Mouse (Mus musculus) brain, embryonic 14.5 days (tissue): ENCODE data around the gene Pex26. TPM values are rescaled to one million over a fixed set of nuclear protein-coding genes. Genes with fewer than 3 reads are reported as not detected.

ENCODE experiments used
- DNase-seq: peaks from one replicate; pipeline ENCODE4 v3.0.0-alpha.2; 2011; ENCODE audit warnings: low read depth
- CTCF ChIP-seq: fragments of 200-500 bp; IDR thresholded peaks from 2 replicates; pipeline ENCODE4 v1.5.1; 2012; ENCODE audit warnings: inconsistent platforms, mild to moderate bottlenecking, moderate library complexity, borderline replicate concordance; ENCODE audit not compliant: insufficient read depth, insufficient read length; ENCODE audit errors: extremely low read depth
- POLR2A ChIP-seq: fragments of 200-500 bp; IDR thresholded peaks from 2 replicates; pipeline ENCODE4 v1.6.1; 2012; ENCODE audit warnings: mild to moderate bottlenecking, inconsistent platforms, borderline replicate concordance; ENCODE audit not compliant: poor library complexity, insufficient read depth, insufficient read length, severe bottlenecking; ENCODE audit errors: extremely low read depth
- polyA plus RNA-seq: library from polyadenylated mRNA; depleted of rRNA; stranded (reverse); fragments of >200 nt; gene quantifications from 2 replicates; pipeline ENCODE4 v1.2.3, GENCODE M21; 2012; rRNA removed

Gene Pex26
- polyA plus RNA-seq, 1 experiment: 23.3 TPM

DNA sequence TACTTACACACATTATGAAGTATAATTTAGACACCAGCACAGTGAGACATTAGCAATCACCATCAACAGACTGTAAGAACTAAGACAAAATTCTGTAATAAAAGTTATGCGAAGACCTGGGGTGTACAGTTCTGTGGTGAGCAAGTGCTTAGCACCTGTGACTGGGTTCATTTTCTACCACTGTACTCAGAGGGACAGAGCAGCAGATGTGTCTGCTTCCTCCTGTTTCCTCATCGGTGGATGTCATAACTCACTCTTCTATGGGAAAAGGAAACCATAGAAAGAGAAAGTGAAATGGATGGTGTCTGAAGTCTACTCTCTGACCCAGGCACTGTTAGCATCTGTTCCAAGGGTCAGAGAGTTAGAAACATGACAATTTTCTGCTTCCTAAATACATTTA is 43.3 kb downstream of the Pex26 start:
- no peak for TF ChIP-seq POLR2A
- no peak for TF ChIP-seq CTCF
- DNase-seq: no peak

DNA sequence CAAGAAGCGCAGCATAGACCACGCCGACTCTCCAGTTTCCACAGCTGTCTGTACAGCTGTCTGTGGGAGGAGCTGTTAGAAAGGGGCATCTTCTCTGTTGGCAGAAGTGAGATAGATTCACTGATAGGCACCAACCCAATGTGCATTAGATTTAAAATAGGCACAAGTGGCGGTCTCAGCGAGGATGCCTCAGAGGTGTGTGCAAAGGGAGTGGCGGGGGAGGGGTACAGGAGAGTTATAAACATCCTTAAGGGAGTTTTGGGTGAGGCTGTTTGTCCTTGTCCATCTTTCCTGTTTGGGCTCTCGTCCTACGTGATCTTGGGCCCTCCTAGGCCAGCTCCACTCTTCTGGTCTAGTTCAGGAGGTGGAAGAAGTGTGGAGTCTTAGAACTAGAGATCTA is 45.0 kb downstream of the Pex26 start:
- TF ChIP-seq POLR2A (no peak), CTCF (no peak)
- DNase-seq: no peak

DNA sequence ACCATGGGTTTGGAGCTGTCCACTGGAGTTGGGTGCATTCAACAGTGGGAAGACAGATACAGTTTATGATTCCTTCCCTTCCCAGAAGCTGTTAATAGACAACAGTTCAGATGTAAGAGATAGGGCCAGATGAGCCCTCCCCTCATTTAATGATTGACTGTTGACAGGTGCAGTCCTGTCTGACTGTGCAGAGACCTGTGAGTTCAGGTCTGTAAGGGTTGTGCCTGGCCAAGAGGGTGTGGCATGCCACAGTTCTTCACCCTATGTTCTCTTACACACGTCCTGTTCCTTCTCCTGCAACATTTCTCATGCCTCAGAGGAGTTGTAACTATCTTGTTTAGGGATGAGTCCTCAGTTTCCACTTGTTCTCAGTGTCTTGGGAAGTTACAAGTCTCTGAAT is 49.2 kb downstream of the Pex26 start:
- DNase-seq: no peak
- no peak for TF ChIP-seq CTCF
- TF ChIP-seq POLR2A: no peak

DNA sequence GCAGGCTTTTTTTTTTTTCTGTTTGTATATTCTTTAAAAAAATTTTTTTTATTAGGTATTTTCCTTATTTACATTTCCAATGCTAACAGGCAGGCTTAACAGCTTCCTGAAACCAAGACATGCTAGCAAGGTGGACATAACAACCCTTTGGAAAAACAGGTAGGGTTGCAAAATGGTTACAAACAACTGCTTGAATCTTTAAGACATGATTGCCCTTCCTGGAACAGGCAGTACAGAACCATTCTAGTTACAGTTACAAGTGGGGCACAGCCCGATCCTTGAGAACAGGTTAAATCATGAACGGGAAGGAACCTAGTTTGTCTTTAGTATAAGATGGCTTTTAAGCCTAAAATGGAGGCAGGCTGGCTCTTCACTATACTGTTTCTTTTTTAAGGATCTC is 52.9 kb downstream of the Pex26 start:
- DNase-seq: no peak
- TF ChIP-seq CTCF (no peak), POLR2A (no peak)

DNA sequence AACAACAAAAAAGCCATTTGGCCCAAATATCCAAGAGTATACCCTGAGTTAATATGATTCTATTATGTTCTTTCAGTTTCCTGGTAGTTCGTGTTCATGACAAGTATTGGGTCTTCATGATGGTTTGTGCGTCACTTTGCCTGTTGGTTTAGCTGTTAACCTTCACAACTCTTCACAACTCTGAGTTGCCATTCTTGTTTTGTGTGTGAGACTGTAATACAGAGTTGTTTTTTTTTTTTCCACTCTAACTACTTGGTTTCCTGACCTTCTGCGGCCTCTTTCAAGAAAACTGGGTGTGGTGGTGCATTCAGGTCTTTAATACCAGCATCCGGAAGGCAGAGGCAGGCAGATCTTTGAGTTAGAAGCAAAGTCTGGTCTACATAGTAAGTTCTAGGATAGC is 54.7 kb downstream of the Pex26 start:
- no peak for DNase-seq
- TF ChIP-seq CTCF: no peak
- TF ChIP-seq POLR2A: no peak

DNA sequence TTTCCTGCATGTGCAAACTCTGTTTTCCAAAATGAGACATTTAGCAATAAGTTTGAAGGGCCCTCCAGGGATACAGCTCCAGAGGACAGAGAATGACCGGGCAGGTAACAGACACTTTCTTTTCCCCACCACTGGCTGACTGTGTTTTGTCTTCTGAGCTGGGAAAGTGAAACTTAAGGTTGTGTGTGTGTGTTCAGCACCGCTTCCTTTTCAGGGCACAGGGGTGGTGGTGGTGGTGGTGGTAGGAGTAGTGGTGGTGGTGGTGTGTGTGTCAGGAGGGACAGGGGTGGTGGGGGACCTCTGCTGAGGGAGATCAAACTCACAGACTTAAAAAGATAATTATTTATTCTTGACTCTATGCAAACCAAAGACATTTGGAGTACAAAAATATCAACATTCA is 58.3 kb downstream of the Pex26 start:
- TF ChIP-seq POLR2A: no peak
- no peak for TF ChIP-seq CTCF
- no peak for DNase-seq

DNA sequence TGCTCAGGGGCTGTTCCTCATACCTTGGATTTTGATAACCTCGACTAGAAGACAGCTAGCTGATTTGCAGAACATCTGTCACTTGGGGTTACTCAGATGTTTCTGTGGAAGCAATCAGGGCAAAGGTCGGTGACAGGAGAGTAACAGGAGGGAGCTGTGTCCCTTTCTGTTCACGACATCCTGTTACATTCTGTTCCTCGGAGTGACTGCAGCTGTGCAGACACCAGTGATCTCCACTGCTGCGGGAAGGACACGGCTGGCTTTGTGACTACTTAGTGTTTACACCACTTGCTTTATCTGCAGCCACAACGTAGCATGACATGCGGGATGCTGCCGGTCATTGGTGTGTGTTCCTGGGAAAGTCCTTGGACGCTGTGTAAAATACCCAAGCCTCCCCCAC is 59.7 kb downstream of the Pex26 start:
- TF ChIP-seq POLR2A: no peak
- TF ChIP-seq CTCF: no peak
- no peak for DNase-seq

DNA sequence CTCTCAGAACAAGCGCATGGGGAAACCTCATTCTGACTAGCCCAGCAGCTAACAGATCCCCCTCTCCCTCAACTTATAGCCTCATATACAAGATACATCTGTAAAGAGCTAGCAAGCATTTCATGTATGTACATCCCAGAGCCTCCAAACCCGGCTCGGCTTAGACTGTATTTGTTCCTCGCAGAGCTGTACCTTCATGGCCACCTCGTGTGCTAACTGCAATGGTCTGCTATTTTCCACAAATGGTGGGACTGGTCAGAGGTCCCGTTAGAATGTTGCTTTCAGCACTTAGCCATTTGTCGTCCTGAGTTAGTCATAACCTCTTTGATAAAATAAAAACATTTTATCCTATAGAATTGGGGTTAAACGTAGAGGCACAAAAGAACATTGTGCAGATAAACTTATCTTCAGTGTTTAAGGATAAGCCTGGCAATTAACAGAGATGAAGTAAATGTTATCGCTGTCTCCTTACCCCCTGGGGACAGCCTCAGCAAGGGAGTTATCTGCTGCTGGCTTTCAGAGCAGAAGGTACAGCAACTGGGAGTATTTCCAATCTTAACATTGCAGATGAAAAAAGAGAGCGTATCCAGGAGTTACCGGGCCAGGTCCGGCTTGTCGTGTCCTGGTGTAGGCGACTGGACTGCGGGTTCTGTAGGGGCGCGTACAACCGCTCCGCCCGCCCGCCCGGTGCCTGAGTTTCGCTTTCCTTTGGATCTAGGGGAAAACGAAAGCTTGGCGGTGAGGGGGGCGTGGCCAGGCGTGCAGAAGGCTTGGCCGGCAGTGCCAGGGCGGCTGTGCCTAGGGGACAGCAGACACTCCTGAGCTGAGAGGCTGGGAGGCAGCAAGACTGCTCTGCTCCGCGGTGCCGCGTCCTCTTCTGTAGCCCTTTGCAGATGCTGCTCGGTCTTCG is 61.9 kb downstream of the Pex26 start, which contains the start of gene Usp18:
Gene Usp18 (plus strand): TSS at position 780 of the 910 bp plus-strand sequence.
- peak; percentile 92 for DNase-seq
- TF ChIP-seq POLR2A: peak; percentile 28; the same call in 1 of the 2 replicates
- no peak for TF ChIP-seq CTCF

DNA sequence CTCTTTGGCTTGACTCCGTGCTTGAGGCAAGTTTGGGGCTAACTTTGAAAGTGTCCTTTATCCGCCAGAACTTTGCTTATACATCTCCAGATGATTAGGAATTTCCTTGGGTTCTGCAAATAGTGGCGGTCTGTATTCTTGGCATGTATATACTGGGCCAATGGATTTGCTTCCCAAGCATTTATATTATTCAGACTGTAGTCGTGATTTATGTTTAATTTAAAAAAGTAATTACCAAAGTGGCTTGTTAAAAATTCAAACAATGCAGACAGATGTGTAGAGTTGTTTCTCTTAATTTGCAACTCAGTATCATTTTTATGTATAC is 62.5 kb downstream of the Pex26 start:
- no peak for DNase-seq
- TF ChIP-seq CTCF: no peak
- no peak for TF ChIP-seq POLR2A

Other genes starting within 250 kb of the Pex26 start
- 31.2 and 57.5 TPM in 2 replicates for gene Mical3, start 52.7 kb upstream of the Pex26 start, polyA plus RNA-seq
- gene Tuba8, start 27.0 kb downstream of the Pex26 start, polyA plus RNA-seq: 0.06 and 0.26 TPM in 2 replicates
- 0.35 and 0.56 TPM in 2 replicates for gene Usp18, start 62.2 kb downstream of the Pex26 start, polyA plus RNA-seq
- 18.4 and 25.4 TPM in 2 replicates for gene Slc6a13, start 116.6 kb downstream of the Pex26 start, polyA plus RNA-seq
- gene Slc6a12, start 159.4 kb downstream of the Pex26 start, polyA plus RNA-seq: 1.1 and 1.5 TPM in 2 replicates